Mouse (Mus musculus) adrenal gland, adult (tissue): ENCODE results near the gene Nme4.

ENCODE experiments used
- DNase-seq, 2 experiments: peaks; one replicate each; pipeline ENCODE4 v3.0.0; 2022 to 2023; ENCODE audit warnings: low spot score in 1 of 2; ENCODE audit not compliant: inconsistent age in 2 of 2

Nme4 gene

DNA sequence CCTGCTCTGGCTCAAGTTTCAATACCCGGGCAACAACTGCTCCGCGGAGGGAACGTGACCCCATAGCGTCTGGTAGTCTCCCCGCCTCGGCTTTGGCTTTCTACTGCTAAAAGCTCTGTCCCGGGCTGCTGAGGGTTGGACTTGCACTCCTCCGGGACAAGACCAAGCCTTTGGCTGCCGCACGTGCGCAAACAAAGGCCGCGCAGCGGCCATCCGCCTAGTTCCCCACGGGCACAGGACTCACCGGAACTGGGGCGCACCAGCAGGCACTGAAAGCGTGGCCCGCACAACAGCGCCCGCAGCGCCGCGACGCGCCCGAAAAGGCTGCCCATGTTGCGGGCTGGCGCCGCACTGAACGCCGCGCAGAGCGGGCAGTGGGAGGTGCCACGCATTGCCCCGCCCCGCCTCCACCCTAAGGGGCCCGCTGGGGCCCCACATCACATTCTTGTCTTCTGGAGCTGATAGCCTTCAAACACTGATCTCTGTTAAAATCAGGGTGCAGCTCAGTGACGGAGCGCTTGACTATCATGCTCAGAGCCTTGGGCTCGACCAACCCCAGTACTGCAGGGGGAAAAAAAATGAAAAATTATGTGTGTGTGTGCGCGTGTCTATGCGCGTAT is at the start of gene Nme4:
Gene Nme4, minus strand, starts transcription at position 482 of the 620 bp plus-strand sequence.
- peak; percentile 64 to 84 for DNase-seq

- DNase-seq: no peak
Observed at GRCm38 (mm10) chr17:26143386-26143785, 48.0 kb upstream of the Nme4 start.

DNA sequence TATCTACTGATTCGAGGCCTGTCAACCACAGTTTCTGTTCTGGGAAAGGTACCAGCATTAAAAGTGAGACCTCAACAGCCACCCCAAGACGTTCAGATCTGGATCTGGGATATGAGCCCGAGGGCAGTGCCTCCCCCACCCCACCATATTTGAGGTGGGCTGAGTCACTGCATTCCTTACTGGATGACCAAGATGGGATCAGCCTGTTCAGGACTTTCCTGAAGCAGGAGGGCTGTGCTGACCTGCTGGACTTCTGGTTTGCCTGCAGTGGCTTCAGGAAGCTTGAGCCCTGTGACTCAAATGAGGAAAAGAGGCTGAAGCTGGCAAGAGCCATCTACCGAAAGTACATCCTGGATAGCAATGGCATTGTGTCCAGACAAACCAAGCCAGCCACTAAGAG is 47.4 kb upstream of the Nme4 start:
- peak in 1 of 2 experiments; percentile 23 for DNase-seq

- DNase-seq: no peak
Observed at GRCm38 (mm10) chr17:26138901-26139381, 43.5 kb upstream of the Nme4 start.

DNA sequence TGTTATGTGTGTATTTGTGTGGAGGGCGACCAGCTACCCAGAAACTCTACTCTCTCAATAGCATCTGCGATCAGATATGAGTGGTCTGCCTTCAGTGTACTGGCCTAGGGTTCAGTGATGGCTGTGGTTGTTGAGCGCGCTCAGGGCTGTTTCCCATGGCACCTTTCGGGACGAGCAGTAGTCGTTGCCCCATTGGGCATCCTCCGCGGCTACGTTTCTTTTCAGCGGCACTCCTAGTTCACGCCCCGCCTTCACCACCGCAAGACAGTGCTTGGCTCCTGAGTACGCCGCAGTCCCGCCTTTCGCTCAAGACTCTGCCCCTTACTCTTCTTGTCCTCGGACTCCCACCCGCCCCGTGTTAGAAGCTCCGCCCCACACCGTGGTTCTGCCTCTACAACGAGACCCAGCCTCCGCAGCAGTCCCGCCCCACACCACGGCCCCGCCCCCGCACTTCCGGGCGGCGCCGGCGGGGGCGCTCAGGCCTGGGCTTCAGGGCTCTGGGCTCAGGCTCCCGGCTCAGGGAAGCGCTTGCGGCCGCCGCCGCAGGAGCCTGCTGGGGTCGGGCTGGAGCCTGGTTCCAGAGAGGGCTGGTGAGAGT is 42.9 kb upstream of the Nme4 start, which contains the start of gene Axin1:
Gene Axin1, plus strand, starts transcription at position 450 of the 598 bp plus-strand sequence.
- DNase-seq: peak; percentile 96 to 98

DNA sequence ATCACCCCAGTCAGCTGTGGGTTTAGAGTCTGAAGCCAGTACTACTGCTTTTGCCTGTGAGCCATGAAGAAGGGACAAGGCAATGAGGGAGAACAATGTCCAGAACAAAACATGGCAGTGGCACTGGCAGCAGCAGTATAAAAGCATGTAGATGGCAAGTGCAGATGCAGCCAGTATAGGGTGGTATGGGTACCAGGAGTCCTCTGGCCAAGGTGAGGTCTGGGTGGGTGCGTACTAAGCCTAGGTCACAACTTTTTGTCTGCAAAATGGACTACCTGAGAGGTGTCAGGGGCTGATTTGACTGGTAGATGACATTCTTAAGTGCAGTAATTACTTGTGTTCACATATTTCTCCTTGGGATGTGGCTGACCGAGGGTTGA is 42.3 kb upstream of the Nme4 start:
- DNase-seq: peak in 1 of 2 experiments; percentile 37

DNA sequence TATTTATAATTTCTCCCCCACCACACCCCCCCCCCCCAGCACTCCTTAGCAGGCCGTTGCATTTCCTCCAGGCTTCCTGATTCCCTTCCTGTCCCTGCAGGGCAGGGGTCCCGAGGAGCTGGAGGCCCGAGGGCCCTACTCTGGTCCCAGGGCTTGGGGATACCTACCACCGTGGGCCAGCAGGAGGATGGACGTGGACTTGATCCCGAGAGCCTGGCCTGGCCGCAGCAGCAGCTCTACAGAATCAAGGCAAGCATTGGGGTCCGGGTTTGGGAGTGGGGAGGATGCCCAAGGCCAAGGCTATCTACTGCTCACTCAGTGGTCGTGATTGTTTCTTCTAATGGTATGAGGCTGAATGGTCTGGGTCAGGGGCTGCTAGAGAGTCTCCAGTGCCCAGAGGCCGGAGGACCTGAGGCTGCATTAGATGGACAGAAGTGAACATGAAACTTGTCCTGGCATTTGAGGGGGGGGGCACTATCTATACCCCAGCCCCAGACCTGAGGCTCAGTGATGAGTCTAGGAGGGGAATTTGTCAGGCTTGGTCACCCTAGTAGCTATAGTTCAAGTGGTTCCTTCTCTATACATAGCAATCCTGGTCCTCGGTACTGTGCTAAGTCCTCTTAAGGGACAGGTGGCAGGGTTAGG is 41.8 kb upstream of the Nme4 start:
- no peak for DNase-seq

- DNase-seq: no peak
Observed at GRCm38 (mm10) chr17:26131856-26132853, 36.8 kb upstream of the Nme4 start.

DNA sequence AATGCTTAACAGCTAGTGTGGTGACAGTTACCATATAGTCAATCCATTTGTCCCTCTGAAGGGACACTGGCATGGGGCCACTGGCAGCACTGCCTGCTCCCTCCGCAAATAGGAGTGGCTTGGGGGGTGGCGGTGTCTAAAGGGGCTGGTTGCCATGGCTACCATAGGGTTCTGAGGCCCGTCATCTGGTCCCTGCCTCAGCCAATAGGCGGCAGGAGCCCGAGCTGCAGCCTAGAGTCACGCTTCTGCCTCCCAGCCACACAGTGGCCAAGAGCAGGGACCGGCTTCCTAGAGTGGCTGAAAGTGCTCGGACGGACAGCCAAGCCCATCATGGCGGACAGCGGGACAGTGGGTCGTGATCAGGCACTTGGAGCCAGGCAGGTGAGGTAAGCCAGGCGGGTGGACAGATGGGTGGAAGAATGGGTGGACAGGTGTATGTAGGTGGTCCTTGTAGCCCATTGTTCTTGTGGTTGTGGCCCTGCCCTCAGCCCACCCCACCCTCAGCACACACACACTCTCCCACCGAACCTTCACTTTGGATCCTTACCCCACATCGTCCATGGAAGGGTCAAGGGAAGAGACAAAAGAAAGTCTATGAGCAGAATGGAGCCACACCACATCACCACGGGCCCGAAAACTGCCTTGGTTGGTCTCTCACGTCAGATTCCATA is 35.8 kb upstream of the Nme4 start:
- DNase-seq: no peak

GRCm38 (mm10) chr17:26125226-26125625 is 29.8 kb upstream of the Nme4 start:
- no peak for DNase-seq

DNA sequence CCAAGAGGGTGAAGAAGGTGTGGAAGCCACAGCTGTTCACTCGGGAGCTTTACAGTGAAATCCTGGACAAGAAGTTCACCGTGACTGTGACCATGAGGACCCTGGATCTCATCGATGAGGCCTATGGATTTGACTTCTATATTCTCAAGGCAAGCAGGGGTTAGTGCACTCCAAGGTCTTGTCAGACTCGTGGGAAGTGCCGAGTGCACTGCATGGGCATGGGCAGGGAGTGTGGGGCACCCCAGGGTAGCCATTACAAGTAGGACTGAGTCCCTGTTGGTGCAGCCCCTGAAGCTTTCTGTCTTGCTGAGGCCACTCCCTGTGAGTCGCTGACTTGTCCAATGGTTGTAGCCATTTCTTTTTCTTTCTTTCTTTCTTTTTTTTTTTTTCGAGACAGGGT is 29.2 kb upstream of the Nme4 start:
- DNase-seq: no peak

GRCm38 (mm10) chr17:26123267-26123684 is 27.9 kb upstream of the Nme4 start, which contains the start of gene Mrpl28:
TSS of gene Mrpl28 (plus strand) at chr17:26123500.
- peak; percentile 91 to 97 for DNase-seq

DNA sequence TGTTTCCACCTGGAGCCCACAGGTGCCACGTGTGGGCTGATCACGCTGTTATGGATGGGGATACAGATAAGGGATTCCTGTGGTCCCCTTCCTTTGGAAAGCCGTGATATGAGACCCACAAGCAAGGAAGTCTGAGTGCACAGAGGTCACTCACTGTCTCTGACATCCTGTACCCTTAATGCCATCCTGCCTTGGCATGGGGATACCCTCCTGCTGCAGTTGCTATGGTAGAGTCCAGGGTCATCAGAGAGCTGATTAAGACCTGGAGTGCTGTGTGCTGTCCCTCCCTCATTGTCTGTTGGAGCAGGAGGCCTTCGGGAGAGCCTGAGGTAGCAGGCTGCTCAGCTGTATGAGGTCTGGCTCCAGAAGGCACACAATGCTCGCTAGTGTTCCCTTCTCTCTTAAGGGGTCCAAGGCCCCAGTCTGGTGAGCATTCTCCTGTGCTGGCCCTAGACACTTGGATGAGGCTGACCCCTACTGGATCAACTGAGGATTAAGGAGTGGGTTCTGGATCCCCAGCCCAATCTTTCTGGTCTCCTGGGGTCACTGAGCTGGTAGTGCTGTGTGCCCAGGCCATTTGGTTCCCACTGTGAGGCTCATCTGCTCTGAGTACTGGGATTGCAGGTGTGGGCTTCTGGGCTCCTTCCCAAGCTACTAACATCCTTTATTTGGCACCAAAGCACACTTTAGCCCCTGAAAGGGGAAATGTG is 27.2 kb upstream of the Nme4 start:
- DNase-seq: peak in 1 of 2 experiments; percentile 38

DNA sequence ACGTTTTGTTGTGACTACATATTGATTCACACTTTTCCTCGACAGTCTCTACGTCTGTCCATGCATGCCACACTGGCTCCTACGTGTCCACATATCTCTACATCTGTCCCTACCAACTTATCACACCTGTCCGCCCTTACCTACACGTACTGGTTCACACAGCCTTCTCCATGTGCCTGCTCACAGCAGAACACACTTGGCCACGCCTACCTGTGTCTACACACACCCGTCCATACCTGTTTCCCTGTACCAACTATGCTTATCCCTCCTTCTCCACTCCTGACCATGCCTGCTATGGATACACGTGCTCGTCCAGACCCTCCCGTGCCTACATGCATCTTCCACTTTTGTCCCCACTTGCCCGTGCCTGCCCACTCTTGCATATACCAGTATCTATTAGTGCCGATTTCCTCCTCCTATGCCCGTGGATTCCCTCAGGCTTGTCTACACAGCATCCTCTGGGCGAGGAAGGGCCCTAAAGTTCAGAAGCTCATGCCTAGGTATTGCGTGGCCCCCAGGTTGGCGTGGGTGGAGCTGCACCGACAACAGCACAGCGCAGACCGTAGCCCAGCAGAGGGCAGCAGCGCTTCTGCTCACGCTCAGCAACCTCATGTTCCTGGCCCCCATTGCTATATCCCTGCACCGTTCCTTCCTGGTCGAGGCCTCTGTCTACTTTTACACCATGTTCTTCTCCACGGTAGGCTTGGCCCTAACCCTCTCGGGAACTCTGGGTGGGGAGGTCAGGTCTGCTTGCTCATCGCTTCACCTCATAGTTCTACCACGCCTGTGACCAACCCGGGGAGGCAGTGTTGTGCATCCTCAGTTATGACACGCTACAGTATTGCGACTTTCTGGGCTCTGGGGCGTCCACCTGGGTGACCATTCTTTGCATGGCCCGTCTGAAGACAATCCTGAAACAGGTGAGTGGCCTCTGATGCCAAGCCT is 24.6 kb upstream of the Nme4 start:
- DNase-seq: peak in 1 of 2 experiments; percentile 76

- DNase-seq: no peak
Observed at GRCm38 (mm10) chr17:26116503-26117258, 21.3 kb upstream of the Nme4 start.

GRCm38 (mm10) chr17:26115956-26116487 is 20.6 kb upstream of the Nme4 start:
- no peak for DNase-seq

DNA sequence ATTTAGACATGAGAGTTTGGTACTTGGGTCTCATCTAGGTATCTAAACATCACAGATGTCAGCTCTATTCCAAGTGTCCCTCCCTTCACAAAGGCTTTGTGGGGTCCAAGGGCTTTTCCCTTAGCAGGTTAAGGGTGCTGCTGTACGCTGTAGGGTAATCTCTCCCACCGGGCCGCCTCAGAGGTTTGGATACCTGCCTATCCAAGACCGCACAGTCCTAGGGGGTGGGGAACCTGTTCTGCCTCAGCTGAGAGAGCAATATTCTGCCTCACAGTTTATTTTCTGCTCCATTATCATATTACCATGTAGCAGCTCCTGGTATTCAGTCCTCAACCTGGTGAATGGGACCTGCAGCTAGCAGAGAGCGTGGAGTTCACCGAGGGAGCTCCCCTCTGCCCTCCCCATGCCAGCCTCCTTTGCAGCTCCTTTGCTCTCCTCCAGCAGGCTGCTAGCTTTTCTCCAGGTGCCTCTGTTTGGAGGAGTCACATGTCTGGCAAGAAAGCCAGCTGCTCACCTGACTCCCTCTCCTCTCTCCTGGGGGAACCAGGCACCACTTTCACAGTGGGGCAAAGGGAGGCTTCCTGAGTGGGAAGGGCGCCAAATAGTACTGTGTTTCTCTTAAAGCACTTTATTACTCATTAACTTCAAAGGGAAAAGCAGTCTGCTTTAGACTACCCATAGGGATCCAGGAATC is 19.9 kb upstream of the Nme4 start:
- DNase-seq: peak in 1 of 2 experiments; percentile 19
